ENCODE assay signal across 16 mouse cellular contexts in genomic region chr5:65299623-65300022, GRCm38 (mm10). TPM values are rescaled to one million over a fixed set of nuclear protein-coding genes. Genes with fewer than 3 reads are reported as not detected.
DNase-seq lines count a peak whose midpoint lies in the region; ATAC-seq and TF ChIP-seq lines count a peak whose summit lies in the region.
"Not testable (repeated sequence)": the region's sequence is repeated elsewhere in the genome, so short reads cannot be mapped to it uniquely, and the experiment has no call there.
"Had no signal": no experiment of that assay in that cellular context is flagged by ENCODE, and none has a peak within 500 bp of the region (broad histone marks: within the 10 kb centered on the region; RNA-seq: fewer than 3 reads in every experiment).

No protein-coding gene starts in this region.

- not testable (repeated sequence) for TF ChIP-seq RAD21 in MEL (IDR thresholded peaks at IDR 0.05; ENCODE audit: low read depth, low read length)

- not testable (repeated sequence) for TF ChIP-seq POLR2A in ES-Bruce4 (IDR thresholded peaks at IDR 0.05; ENCODE audit: insufficient read depth, low read length); MEL (IDR thresholded peaks at IDR 0.05; ENCODE audit: control insufficient read depth in 1 of 2, insufficient read depth in 1 of 2, low read depth in 1 of 2, low read length in 2 of 2, poor library complexity in 1 of 2)

- ATAC-seq in common myeloid progenitor, adult 5-6 weeks (replicated peaks; ENCODE audit: low read depth, poor library complexity, severe bottlenecking) = peak; percentile 39; the same call in 1 of the 2 replicates
- peak; percentile 52 for ATAC-seq in inflammation-experienced regulatory T-cells, adult 6 months
- peak; percentile 22; the same call in 1 of the 2 replicates for ATAC-seq in megakaryocyte progenitor cell, adult 5-6 weeks (replicated peaks; ENCODE audit: poor library complexity)

- not testable (repeated sequence) for H3K4me1 ChIP-seq in ES-Bruce4 (ENCODE audit: control insufficient read depth, insufficient read depth, low read length)
- H3K4me1 ChIP-seq in MEL (ENCODE audit: control insufficient read depth in 1 of 2, insufficient read depth in 2 of 2, low read length in 2 of 2) = peaks cover 17 to 26% of the 10 kb centered on the region in 2 experiments

- peak; percentile 14 for DNase-seq in CD4-positive helper T cell, adult 2 months (ENCODE audit: low read depth, low spot score)
- DNase-seq in MEL (ENCODE audit: low read depth, low spot score) = peak; percentile 66
- DNase-seq in ZHBTc4 (ENCODE audit: low read depth, low spot score) = peak; percentile 60

- H3K27me3 ChIP-seq in ES-Bruce4 (ENCODE audit: control insufficient read depth, insufficient read depth, low read length, poor library complexity, severe bottlenecking); MEL (ENCODE audit: control insufficient read depth in 1 of 2, insufficient read depth in 2 of 2, low read length in 2 of 2): not testable (repeated sequence)

- H3K9ac ChIP-seq in ES-Bruce4 (ENCODE audit: low read depth, poor library complexity, severe bottlenecking) = peak overlapping the region; percentile 42; the same call in 1 of the 2 replicates
- H3K9ac ChIP-seq in MEL (ENCODE audit: control insufficient read depth, low read depth, low read length, poor library complexity, severe bottlenecking) = not testable (repeated sequence)

- not testable (repeated sequence) for H3K79me2 ChIP-seq in MEL (ENCODE audit: control insufficient read depth, insufficient read depth, low read length, poor library complexity)

- H3K27ac ChIP-seq in ES-Bruce4 (ENCODE audit: insufficient read depth, low read length) = peak overlapping the region; percentile 90
- H3K27ac ChIP-seq in MEL (ENCODE audit: control insufficient read depth, low read depth, low read length) = peak overlapping the region; percentile 76

- not testable (repeated sequence) for H3K4me3 ChIP-seq in ES-Bruce4 (ENCODE audit: low read depth, low read length); MEL (ENCODE audit: control insufficient read depth in 1 of 2, insufficient read depth in 1 of 2, low read depth in 2 of 2, low read length in 2 of 2)

- TF ChIP-seq EP300 in ES-Bruce4 (IDR thresholded peaks at IDR 0.05; ENCODE audit: insufficient read depth, low read depth, low read length) = not testable (repeated sequence)
- TF ChIP-seq EP300 in MEL (IDR thresholded peaks at IDR 0.05; ENCODE audit: low read depth in 1 of 2, low read length in 2 of 2) = 0 out of 4 replicates have a peak, but pooled peaks have one; percentile 26 to 46

- not testable (repeated sequence) for H3K9me3 ChIP-seq in ES-Bruce4 (replicated peaks; ENCODE audit: control insufficient read depth, insufficient read depth, low read length, poor library complexity, severe bottlenecking); MEL (replicated peaks; ENCODE audit: insufficient read depth, low read length)

- not testable (repeated sequence) for TF ChIP-seq CTCF in ES-Bruce4 (IDR thresholded peaks at IDR 0.05; ENCODE audit: low read depth, low read length); MEL (IDR thresholded peaks at IDR 0.05 in 2 of 3, conservative IDR thresholded peaks at IDR 0.05 in 1 of 3; ENCODE audit: control insufficient read depth in 1 of 3, insufficient read depth in 1 of 3, low read depth in 2 of 3, low read length in 3 of 3, poor library complexity in 1 of 3, severe bottlenecking in 1 of 3)

- peaks cover 17% of the 10 kb centered on the region for H3K36me3 ChIP-seq in ES-Bruce4 (ENCODE audit: control insufficient read depth, insufficient read depth, low read length, poor library complexity, severe bottlenecking)
- peaks cover 10 to 28% of the 10 kb centered on the region in 2 experiments for H3K36me3 ChIP-seq in MEL (ENCODE audit: control insufficient read depth in 1 of 2, insufficient read depth in 2 of 2, low read length in 2 of 2)

TF ChIP-seq in MEL, 35 proteins besides CTCF, POLR2A, EP300 and RAD21:
- TF ChIP-seq MAX (IDR thresholded peaks at IDR 0.05; ENCODE audit: low read length) (0 out of 2 replicates have a peak, but pooled peaks have one; percentile 21), SIN3A (IDR thresholded peaks at IDR 0.05; ENCODE audit: low read length) (0 out of 2 replicates have a peak, but pooled peaks have one; percentile 29), ELF1 (IDR thresholded peaks at IDR 0.05; ENCODE audit: low read depth, low read length) (peak; percentile 42; the same call in 1 of the 2 replicates), MXI1 (IDR thresholded peaks at IDR 0.05; ENCODE audit: low read depth, low read length) (0 out of 2 replicates have a peak, but pooled peaks have one; percentile 50), ETS1 (IDR thresholded peaks at IDR 0.05; ENCODE audit: low read depth, low read length) (peak; percentile 81), GATA1 (IDR thresholded peaks at IDR 0.05; ENCODE audit: low read depth, low read length) (0 out of 2 replicates have a peak, but pooled peaks have one; percentile 32), TCF12 (IDR thresholded peaks at IDR 0.05; ENCODE audit: low read depth, low read length) (peak; percentile 22; the same call in 1 of the 2 replicates)

RNA-seq across cellular contexts. Expression of gene Rfc1, which starts 35.8 kb away (rescaled TPM):
- polyA plus RNA-seq in ES-Bruce4 (2011; ENCODE audit: insufficient read depth, insufficient read length, low read depth, missing spikeins) (146 and 160 TPM in 2 replicates), MEL (2012; ENCODE audit: insufficient read depth in 1 of 2, insufficient read length in 2 of 2, low read depth in 1 of 2, low replicate concordance in 2 of 2, missing spikeins in 1 of 2) (1,000 to 10,000 TPM in 1 of 2 experiments, 10 to 100 TPM in 1; 51.5 to 2,723 TPM)
- 50.2 and 50.6 TPM in 2 replicates for total RNA-seq in MEL (2012; rRNA removed)
- total RNA-seq in common myeloid progenitor, adult 5-6 weeks (2017) = 122 and 172 TPM in 2 replicates
- polyA plus RNA-seq in inflammation-experienced regulatory T-cells, adult 6 months (2017; shearing (Covaris generic)) = 10 to 100 TPM; 77.3 to 88.0 (median 80.4) TPM
- total RNA-seq in megakaryocyte progenitor cell, adult 5-6 weeks (2015) = 64.9 and 65.7 TPM in 2 replicates
- 88.2 and 140 TPM in 2 replicates for total RNA-seq in megakaryocyte progenitor cell, adult 5-6 weeks (2017)

RNA-seq across cellular contexts. Expression of gene Klb, which starts 48.5 kb away (rescaled TPM):
- polyA plus RNA-seq in ES-Bruce4 (2011; ENCODE audit: insufficient read depth, insufficient read length, low read depth, missing spikeins) (not detected in 2 replicates), MEL (2012; ENCODE audit: insufficient read depth in 1 of 2, insufficient read length in 2 of 2, low read depth in 1 of 2, low replicate concordance in 2 of 2, missing spikeins in 1 of 2) (under 1 TPM in 1 of 2 experiments, not detected in 1; 0.04 TPM)
- total RNA-seq in MEL (2012; rRNA removed) = not detected in 2 replicates
- not detected in 2 replicates for total RNA-seq in common myeloid progenitor, adult 5-6 weeks (2017)
- polyA plus RNA-seq in inflammation-experienced regulatory T-cells, adult 6 months (2017; shearing (Covaris generic)) = not detected
- total RNA-seq in megakaryocyte progenitor cell, adult 5-6 weeks (2015) = not detected in 2 replicates
- total RNA-seq in megakaryocyte progenitor cell, adult 5-6 weeks (2017) = not detected in 2 replicates
- total RNA-seq: CH12.LX; hindbrain, postnatal 0 days had no signal
- polyA plus RNA-seq: embryonic facial prominence, embryonic 15.5 days; forebrain, embryonic 11.5 days; forebrain, embryonic 14.5 days; G1E; heart, embryonic 16.5 days; hindbrain, embryonic 11.5 days; kidney, embryonic 14.5 days had no signal

Comparison
In these comparisons a context has a peak if more than half of its experiments do, and no peak if none do; other contexts are left out.
1. DNase-seq: peak in every context shown above with its lines; median percentile 66 in MEL; 60 in ZHBTc4; 14 in CD4-positive helper T cell, adult 2 months.